Mouse (Mus musculus) hindbrain, embryonic 11.5 days (tissue): ENCODE results near the gene Rpl28. TPM values are rescaled to one million over a fixed set of nuclear protein-coding genes. Genes with fewer than 3 reads are reported as not detected.

Experiments used
- ATAC-seq: fragments of 200-750 bp; cut with Nextera tagmentation; 2 replicates; pipeline ENCODE4 v1.8.0; 2017; ENCODE audit warnings: mild to moderate bottlenecking, moderate TSS enrichment, moderate library complexity; ENCODE audit not compliant: low FRiP score
- DNase-seq: peaks from one replicate; pipeline ENCODE4 v3.0.0-alpha.2; 2015; ENCODE audit warnings: low spot score
- H3K27ac ChIP-seq: fragments of 300-500 bp; sonication (generic); 2 replicates; pipeline ENCODE4 v1.5.1; 2014; ENCODE audit warnings: mild to moderate bottlenecking, low read depth, low read length
- H3K27me3 ChIP-seq: fragments of 300-500 bp; sonication (generic); 2 replicates; pipeline ENCODE4 v1.6.1; 2014; ENCODE audit warnings: mild to moderate bottlenecking, low read length, moderate library complexity, mixed read lengths; ENCODE audit not compliant: control insufficient read depth, insufficient read depth
- H3K36me3 ChIP-seq: fragments of 300-500 bp; sonication (generic); 2 replicates; pipeline ENCODE4 v1.6.1; 2014; ENCODE audit warnings: mild to moderate bottlenecking, low read length, moderate library complexity, mixed read lengths; ENCODE audit not compliant: control insufficient read depth, insufficient read depth
- H3K4me1 ChIP-seq: fragments of 300-500 bp; sonication (generic); replicated peaks from 2 replicates; pipeline ENCODE4 v1.6.1; 2014; ENCODE audit warnings: low read length, mixed read lengths; ENCODE audit not compliant: control insufficient read depth, insufficient read depth
- H3K4me2 ChIP-seq: fragments of 300-500 bp; sonication (generic); replicated peaks from 2 replicates; pipeline ENCODE4 v1.6.1; 2014; ENCODE audit warnings: mild to moderate bottlenecking, low read depth, low read length
- H3K4me3 ChIP-seq: fragments of 300-500 bp; sonication (generic); 2 replicates; pipeline ENCODE4 v1.5.1; 2014; ENCODE audit warnings: low read depth, low read length
- H3K9ac ChIP-seq: fragments of 300-500 bp; sonication (generic); 2 replicates; pipeline ENCODE4 v1.6.1; 2014; ENCODE audit warnings: low read depth, low read length
- H3K9me3 ChIP-seq: fragments of 300-500 bp; sonication (generic); 2 replicates; pipeline ENCODE4 v1.6.1; 2016; ENCODE audit warnings: low read length; ENCODE audit not compliant: control insufficient read depth
- WGBS: fragments of 180-500 bp; shearing (Covaris S2); extraction: QIAGEN DNeasy Blood & Tissue Kit; methylation state at CpG from one replicate; pipeline ENCODE4 v1.1.7; 2014; 5-methylcytosine and 5-hydroxymethylcytosine counted together
- polyA plus RNA-seq: library from polyadenylated mRNA; unstranded; fragments of >200 nt; fragmentation: Nextera tagmentation; extraction: Ambion mirVana; gene quantifications from 2 replicates; pipeline ENCODE4 v1.2.1, GENCODE M21; 2014

Rpl28 gene
- 186 and 191 TPM in 2 replicates for polyA plus RNA-seq

- Histone ChIP-seq H3K9ac (peak within 1 kb of the TSS; percentile 98), H3K36me3 (peaks cover 7% of the 10 kb centered on the region; the same call in 1 of the 2 replicates), H3K27ac (peak within 1 kb of the TSS; percentile 88), H3K27me3 (peaks cover 6% of the 10 kb centered on the region; the same call in 1 of the 2 replicates), H3K9me3 (no peaks in the 10 kb centered on the region), H3K4me2 (peak within 1 kb of the TSS; percentile 73), H3K4me1 (no peaks in the 10 kb centered on the region), H3K4me3 (peak within 1 kb of the TSS; percentile 89)
- DNase-seq (peak; percentile 97), ATAC-seq (peak; percentile 91)
- WGBS, result 1% methylated on average over 54 of the region's 54 CpGs
These were observed at the start of gene Rpl28 for GRCm38 (mm10) chr7:4792278-4793212. Gene Rpl28 (plus strand): TSS chr7:4792874.

- Histone ChIP-seq H3K4me2 (no peak overlapping the region), H3K9me3 (no peaks in the 10 kb centered on the region), H3K27me3 (no peaks in the 10 kb centered on the region), H3K36me3 (peaks cover 3% of the 10 kb centered on the region; the same call in 1 of the 2 replicates), H3K27ac (no peak overlapping the region), H3K4me1 (peaks cover 12% of the 10 kb centered on the region), H3K9ac (no peak overlapping the region), H3K4me3 (no peak overlapping the region)
- WGBS, result 85% methylated on average over 2 of the region's 2 CpGs
- ATAC-seq (no peak), DNase-seq (no peak)
These were observed 49.3 kb upstream of the Rpl28 start for GRCm38 (mm10) chr7:4743354-4743753.

GRCm38 (mm10) chr7:4744886-4745285 lies 47.8 kb upstream of the Rpl28 start:
- Histone ChIP-seq H3K4me1 (peaks cover 12% of the 10 kb centered on the region), H3K9me3 (no peaks in the 10 kb centered on the region), H3K4me2 (no peak overlapping the region), H3K27me3 (no peaks in the 10 kb centered on the region), H3K4me3 (no peak overlapping the region), H3K27ac (no peak overlapping the region), H3K36me3 (peaks cover 3% of the 10 kb centered on the region; the same call in 1 of the 2 replicates), H3K9ac (no peak overlapping the region)
- 95% methylated on average over 5 of the region's 6 CpGs for WGBS
- DNase-seq, result no peak
- no peak for ATAC-seq

GRCm38 (mm10) chr7:4746326-4746980 lies 46.2 kb upstream of the Rpl28 start:
- no peak for DNase-seq
- H3K27ac ChIP-seq, result no peak overlapping the region
- no peaks in the 10 kb centered on the region for H3K27me3 ChIP-seq
- peaks cover 6% of the 10 kb centered on the region; the same call in 1 of the 2 replicates for H3K4me1 ChIP-seq
- no peak for ATAC-seq
- H3K9me3 ChIP-seq, result no peaks in the 10 kb centered on the region
- WGBS, result 85% methylated on average over 22 of the region's 22 CpGs
- H3K36me3 ChIP-seq, result peaks cover 3% of the 10 kb centered on the region; the same call in 1 of the 2 replicates
- H3K4me3 ChIP-seq, result no peak overlapping the region
- H3K9ac ChIP-seq, result no peak overlapping the region
- H3K4me2 ChIP-seq, result no peak overlapping the region

- Histone ChIP-seq H3K27ac (no peak overlapping the region), H3K4me2 (no peak overlapping the region), H3K9me3 (no peaks in the 10 kb centered on the region), H3K9ac (no peak overlapping the region), H3K27me3 (no peaks in the 10 kb centered on the region), H3K4me1 (0 out of 2 replicates have a peak, but pooled peaks cover 5% of the 10 kb centered on the region), H3K36me3 (peaks cover 3% of the 10 kb centered on the region; the same call in 1 of the 2 replicates), H3K4me3 (no peak overlapping the region)
- DNase-seq, result no peak
- WGBS, result 67% methylated on average over 9 of the region's 9 CpGs
- ATAC-seq, result no peak
These were observed 45.3 kb upstream of the Rpl28 start for GRCm38 (mm10) chr7:4747156-4747899.

- Histone ChIP-seq H3K4me3 (no peak overlapping the region), H3K4me2 (no peak overlapping the region), H3K9me3 (no peaks in the 10 kb centered on the region), H3K9ac (no peak overlapping the region), H3K27ac (no peak overlapping the region), H3K27me3 (no peaks in the 10 kb centered on the region), H3K36me3 (peaks cover 3% of the 10 kb centered on the region; the same call in 1 of the 2 replicates), H3K4me1 (0 out of 2 replicates have a peak, but pooled peaks cover 5% of the 10 kb centered on the region)
- DNase-seq (no peak), ATAC-seq (no peak)
- 82% methylated on average over 4 of the region's 4 CpGs for WGBS
These were observed 44.4 kb upstream of the Rpl28 start for GRCm38 (mm10) chr7:4748321-4748720.

- no peak for DNase-seq
- peaks cover 3% of the 10 kb centered on the region; the same call in 1 of the 2 replicates for H3K36me3 ChIP-seq
- no peak overlapping the region for H3K4me3 ChIP-seq
- 82% methylated on average over 2 of the region's 2 CpGs for WGBS
- no peak overlapping the region for H3K4me2 ChIP-seq
- H3K9me3 ChIP-seq, result no peaks in the 10 kb centered on the region
- H3K9ac ChIP-seq, result no peak overlapping the region
- no peak for ATAC-seq
- no peak overlapping the region for H3K27ac ChIP-seq
- no peaks in the 10 kb centered on the region for H3K27me3 ChIP-seq
- H3K4me1 ChIP-seq, result 0 out of 2 replicates have a peak, but pooled peaks cover 5% of the 10 kb centered on the region
These were observed 43.5 kb upstream of the Rpl28 start for GRCm38 (mm10) chr7:4749169-4749568.
